Mouse (Mus musculus) liver, postnatal 0 days (tissue): ENCODE measurements around the gene Havcr1. TPM values are rescaled to one million over a fixed set of nuclear protein-coding genes. Genes with fewer than 3 reads are reported as not detected.
A peak's percentile ranks its signal among the peaks of the same experiment; 100 is the strongest.
"Not testable (repeated sequence)": the region's sequence is repeated elsewhere in the genome, so short reads cannot be mapped to it uniquely, and the experiment has no call there.

Experiments used
- ATAC-seq: fragments of 200-750 bp; cut with Nextera tagmentation; 2 replicates; pipeline ENCODE4 v1.8.0; 2017; ENCODE audit warnings: mild to moderate bottlenecking, moderate library complexity
- DNase-seq: peaks from one replicate; pipeline ENCODE4 v3.0.0-alpha.2; 2016
- H3K27ac ChIP-seq: fragments of 300-500 bp; sonication (generic); 2 replicates; pipeline ENCODE4 v1.5.1; 2014; ENCODE audit warnings: antibody characterized with exemption, moderate library complexity, mild to moderate bottlenecking, low read depth
- H3K27me3 ChIP-seq: fragments of 300-500 bp; sonication (generic); 2 replicates; pipeline ENCODE4 v1.6.1; 2014; ENCODE audit warnings: low read length, control low read depth, mixed read lengths; ENCODE audit not compliant: insufficient read depth
- H3K36me3 ChIP-seq: fragments of 300-500 bp; sonication (generic); replicated peaks from 2 replicates; pipeline ENCODE4 v1.6.1; 2014; ENCODE audit warnings: mild to moderate bottlenecking, control low read depth, low read length, moderate library complexity, mixed read lengths; ENCODE audit not compliant: insufficient read depth
- H3K4me1 ChIP-seq: fragments of 300-500 bp; sonication (generic); 2 replicates; pipeline ENCODE4 v1.6.1; 2014; ENCODE audit warnings: antibody characterized with exemption, mild to moderate bottlenecking, control low read depth; ENCODE audit not compliant: insufficient read depth
- H3K4me2 ChIP-seq: fragments of 300-500 bp; sonication (generic); 2 replicates; pipeline ENCODE4 v1.6.1; 2014; ENCODE audit warnings: low read depth, mild to moderate bottlenecking, low read length, moderate library complexity, mixed read lengths
- H3K4me3 ChIP-seq: fragments of 300-500 bp; sonication (generic); 2 replicates; pipeline ENCODE4 v1.5.1; 2014; ENCODE audit warnings: low read depth, low read length
- H3K9ac ChIP-seq: fragments of 300-500 bp; sonication (generic); replicated peaks from 2 replicates; pipeline ENCODE4 v1.6.1; 2014; ENCODE audit warnings: mild to moderate bottlenecking, moderate library complexity
- H3K9me3 ChIP-seq: fragments of 300-500 bp; sonication (generic); 2 replicates; pipeline ENCODE4 v1.6.1; 2016; ENCODE audit warnings: mild to moderate bottlenecking, control low read depth, low read length, mixed read lengths
- CTCF ChIP-seq: sonication (generic); IDR thresholded peaks from 2 replicates; pipeline ENCODE4 v1.5.1; 2016; ENCODE audit warnings: antibody characterized with exemption, low read depth
- EP300 ChIP-seq: IDR thresholded peaks from 2 replicates; pipeline ENCODE4 v1.6.1; 2016; ENCODE audit warnings: antibody characterized with exemption, low read depth, mild to moderate bottlenecking
- WGBS: fragments of 180-500 bp; shearing (Covaris S2); extraction: QIAGEN DNeasy Blood & Tissue Kit; methylation state at CpG from one replicate; pipeline ENCODE4 v1.1.7; 2014; ENCODE audit not compliant: insufficient replicate concordance; 5-methylcytosine and 5-hydroxymethylcytosine counted together
- polyA plus RNA-seq: library from polyadenylated mRNA; unstranded; fragments of >200 nt; fragmentation: Nextera tagmentation; extraction: Ambion mirVana; gene quantifications from 2 replicates; pipeline ENCODE4 v1.2.1, GENCODE M21; 2015

Gene Havcr1
- polyA plus RNA-seq = 0.07 TPM in 1 of 2 replicates, not detected in the other

GRCm38 (mm10) chr11:46735076-46735475 lies at the start of gene Havcr1:
Gene Havcr1 (plus strand): TSS chr11:46735080.
- H3K36me3 ChIP-seq, H3K27ac ChIP-seq, H3K4me1 ChIP-seq, H3K27me3 ChIP-seq, DNase-seq, H3K4me3 ChIP-seq, H3K9ac ChIP-seq, ATAC-seq, H3K4me2 ChIP-seq, H3K9me3 ChIP-seq: not testable (repeated sequence)
- 83% methylated on average over 1 of the region's 1 CpGs for WGBS

GRCm38 (mm10) chr11:46690136-46690535 lies 44.7 kb upstream of the Havcr1 start:
- no peaks in the 10 kb centered on the region for H3K27me3 ChIP-seq
- ATAC-seq (no peak), DNase-seq (no peak)
- WGBS = 69% methylated on average over 2 of the region's 2 CpGs
- no peaks in the 10 kb centered on the region for H3K4me1 ChIP-seq
- no peak for TF ChIP-seq EP300
- no peak for TF ChIP-seq CTCF
- no peak overlapping the region for H3K9ac ChIP-seq
- no peaks in the 10 kb centered on the region for H3K9me3 ChIP-seq
- H3K27ac ChIP-seq = no peak overlapping the region
- no peak overlapping the region for H3K4me3 ChIP-seq
- H3K4me2 ChIP-seq = no peak overlapping the region
- H3K36me3 ChIP-seq = no peaks in the 10 kb centered on the region

GRCm38 (mm10) chr11:46695849-46696248 lies 39.0 kb upstream of the Havcr1 start:
- 44% methylated on average over 2 of the region's 2 CpGs for WGBS
- ATAC-seq, H3K4me1 ChIP-seq, H3K27me3 ChIP-seq, H3K36me3 ChIP-seq, H3K4me2 ChIP-seq, H3K9ac ChIP-seq, DNase-seq, H3K9me3 ChIP-seq, H3K27ac ChIP-seq, H3K4me3 ChIP-seq: not testable (repeated sequence)

- Histone ChIP-seq H3K9me3 (no peaks in the 10 kb centered on the region), H3K27me3 (no peaks in the 10 kb centered on the region), H3K4me1 (no peaks in the 10 kb centered on the region), H3K9ac (no peak overlapping the region), H3K4me2 (peak overlapping the region; percentile 30; the same call in 1 of the 2 replicates), H3K27ac (0 out of 2 replicates have a peak overlapping the region, but pooled peaks have one; percentile 22), H3K36me3 (no peaks in the 10 kb centered on the region), H3K4me3 (no peak overlapping the region)
- DNase-seq (no peak), ATAC-seq (no peak)
- TF ChIP-seq CTCF (no peak), EP300 (no peak)
- 62% methylated on average over 5 of the region's 5 CpGs for WGBS
Measured at GRCm38 (mm10) chr11:46697433-46698277, 37.2 kb upstream of the Havcr1 start.

GRCm38 (mm10) chr11:46698278-46698655 lies 36.6 kb upstream of the Havcr1 start:
- no peak overlapping the region for H3K9ac ChIP-seq
- H3K4me1 ChIP-seq = no peaks in the 10 kb centered on the region
- 61% methylated on average over 6 of the region's 6 CpGs for WGBS
- DNase-seq = no peak
- no peaks in the 10 kb centered on the region for H3K27me3 ChIP-seq
- H3K36me3 ChIP-seq = no peaks in the 10 kb centered on the region
- no peak overlapping the region for H3K4me3 ChIP-seq
- no peaks in the 10 kb centered on the region for H3K9me3 ChIP-seq
- H3K4me2 ChIP-seq = peak overlapping the region; percentile 30; the same call in 1 of the 2 replicates
- no peak for ATAC-seq
- no peak overlapping the region for H3K27ac ChIP-seq
- TF ChIP-seq CTCF (no peak), EP300 (no peak)

- ATAC-seq = peak; percentile 53
- Histone ChIP-seq H3K27me3 (no peaks in the 10 kb centered on the region), H3K36me3 (no peaks in the 10 kb centered on the region), H3K4me3 (no peak overlapping the region), H3K4me1 (no peaks in the 10 kb centered on the region), H3K9ac (no peak overlapping the region), H3K4me2 (peak overlapping the region; percentile 4), H3K27ac (no peak overlapping the region), H3K9me3 (no peaks in the 10 kb centered on the region)
- WGBS = 51% methylated on average over 5 of the region's 5 CpGs
- TF ChIP-seq CTCF = no peak
- no peak for TF ChIP-seq EP300
- DNase-seq = no peak
Measured at GRCm38 (mm10) chr11:46698830-46699229, 36.0 kb upstream of the Havcr1 start.
